Mouse (Mus musculus): Measurements from ENCODE around the gene Uxs1. TPM values are rescaled to one million over a fixed set of nuclear protein-coding genes. Genes with fewer than 3 reads are reported as not detected.
A peak's percentile ranks its signal among the peaks of the same experiment; 100 is the strongest.

Gene Uxs1
- polyA plus RNA-seq, 1 experiment from 2014 or later, result 17.7 TPM

GRCm38 (mm10) chr1:43698577-43699000 lies 129.0 kb downstream of the Uxs1 start:
- peak overlapping the region; percentile 75 for H3K27ac ChIP-seq (replicated peaks)
- no peaks in the 10 kb centered on the region for H3K9me3 ChIP-seq
- H3K9ac ChIP-seq (replicated peaks), result no peak overlapping the region
- H3K36me3 ChIP-seq, result no peaks in the 10 kb centered on the region
- H3K27me3 ChIP-seq, result no peaks in the 10 kb centered on the region
- no peak overlapping the region for H3K4me3 ChIP-seq
- peaks cover 25% of the 10 kb centered on the region for H3K4me1 ChIP-seq
- no peak overlapping the region for H3K4me2 ChIP-seq (replicated peaks)
- peak; percentile 88 for ATAC-seq (replicated peaks)
- 0% methylated on average over 4 of the region's 4 CpGs for WGBS

Other genes with a start within 250 kb of the Uxs1 start
- 25.3 and 32.8 TPM in 2 replicates for gene 1500015O10Rik, start 97.2 kb downstream of the Uxs1 start, polyA plus RNA-seq (2015; fragmentation: Nextera tagmentation; extraction: Ambion mirVana)
- gene Tpp2, start 105.8 kb upstream of the Uxs1 start, polyA plus RNA-seq (2015; fragmentation: Nextera tagmentation; extraction: Ambion mirVana), result 55.4 and 61.2 TPM in 2 replicates
- gene Mettl21c, start 192.2 kb upstream of the Uxs1 start, polyA plus RNA-seq (2015; fragmentation: Nextera tagmentation; extraction: Ambion mirVana), result 1.4 and 2.1 TPM in 2 replicates
- 0.13 and 0.18 TPM in 2 replicates for gene Gm8251, start 234.1 kb upstream of the Uxs1 start, polyA plus RNA-seq (2015; fragmentation: Nextera tagmentation; extraction: Ambion mirVana)